Mouse (Mus musculus): ENCODE measurements at regions not wholly inside any gene's neighbourhood (a gene's known extent, or its start where the extent isn't known, plus 50 kb on each side); places are given as distances from the start of the nearest gene placed in this dataset.
A peak's percentile ranks its signal among the peaks of the same experiment; 100 is the strongest.

DNA sequence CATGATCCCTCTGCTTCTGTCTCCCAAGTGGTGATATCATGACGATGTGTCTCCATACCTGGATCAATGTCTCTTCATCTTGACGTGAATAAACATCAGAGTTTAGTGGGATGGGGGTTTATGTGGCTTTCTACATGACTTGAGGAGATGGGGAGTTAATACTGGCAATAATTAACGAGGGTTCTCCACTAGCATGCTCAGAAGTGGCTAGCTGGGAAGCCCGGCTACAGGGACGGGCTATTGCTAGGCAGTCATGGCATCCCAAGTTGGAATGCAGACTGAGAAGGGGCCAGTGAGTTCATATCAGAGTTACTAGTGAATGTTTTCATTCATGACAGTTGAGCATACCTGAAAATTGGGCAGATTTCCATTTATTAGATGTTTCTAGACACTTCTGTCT is 71.4 kb upstream of the Irx3 start:
- TF ChIP-seq CTCF (IDR thresholded peaks at IDR 0.05): no peak
- WGBS: 60% methylated on average over 5 of the region's 5 CpGs

DNA sequence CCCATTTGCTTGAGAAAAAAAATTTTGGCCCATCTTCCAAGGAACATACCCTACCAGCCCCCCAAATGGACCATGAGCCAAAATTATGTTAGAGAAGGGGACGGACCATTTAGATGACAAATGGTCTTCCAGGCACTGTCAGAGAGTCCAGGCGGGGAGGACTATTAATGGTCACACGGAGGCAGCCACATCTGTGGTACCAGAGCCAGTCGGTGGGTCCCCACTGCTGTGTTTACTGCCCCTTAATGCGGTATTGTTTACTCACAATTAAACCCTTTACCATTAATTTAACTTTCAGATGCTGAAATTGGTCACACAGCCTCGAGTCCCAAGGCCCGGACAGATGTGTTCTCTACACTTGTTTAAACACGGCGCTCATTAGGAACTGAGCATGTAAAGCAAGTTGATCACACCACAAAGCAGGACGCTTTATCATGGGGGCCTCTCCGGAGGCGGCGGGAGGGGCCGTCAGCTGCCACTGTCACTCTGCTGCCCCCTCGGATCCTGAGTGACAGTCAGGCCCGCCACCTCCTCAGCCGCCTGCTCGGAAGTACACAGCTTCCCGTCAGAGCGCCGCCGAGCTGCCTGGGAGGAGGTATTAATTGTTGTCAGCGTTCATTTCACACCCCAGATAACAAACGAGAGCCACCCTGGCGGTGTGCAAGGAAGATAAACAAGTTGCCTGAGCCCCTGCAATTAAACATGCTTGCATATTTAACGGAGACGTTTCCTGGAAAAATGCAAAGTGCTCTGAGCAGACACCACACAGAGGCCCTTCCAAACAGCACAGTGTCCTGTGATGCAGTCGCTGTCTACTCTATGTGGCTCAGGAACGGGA is 70.6 kb upstream of the Irx3 start:
- 0 out of 2 replicates have a peak, but pooled peaks cover 10% of the 10 kb centered on the region for H3K27me3 ChIP-seq (ENCODE audit: insufficient read depth, low read length)
- peak; percentile 23 for TF ChIP-seq CTCF (IDR thresholded peaks at IDR 0.05)
- 0 out of 2 replicates have a peak overlapping the region, but pooled peaks have one; percentile 3 for H3K4me3 ChIP-seq (ENCODE audit: low read depth, low read length)
- no peaks in the 10 kb centered on the region for H3K36me3 ChIP-seq (ENCODE audit: insufficient read depth, low read length)
- no peak for ATAC-seq (ENCODE audit: low FRiP score)
- H3K4me1 ChIP-seq (ENCODE audit: insufficient read depth, low read length): no peaks in the 10 kb centered on the region; the same call in 1 of the 2 replicates
- peak overlapping the region; percentile 38 for H3K4me2 ChIP-seq (ENCODE audit: low read depth, low read length, poor library complexity, severe bottlenecking)
- no peak overlapping the region for H3K27ac ChIP-seq (ENCODE audit: low read depth, low read length)
- WGBS: 15% methylated on average over 29 of the region's 29 CpGs
- H3K9me3 ChIP-seq (ENCODE audit: low read length): no peaks in the 10 kb centered on the region
- 0 out of 2 replicates have a peak overlapping the region, but pooled peaks have one; percentile 10 for H3K9ac ChIP-seq (replicated peaks; ENCODE audit: low read length, poor library complexity, severe bottlenecking)
- peak; percentile 24 for DNase-seq (ENCODE audit: low spot score)

More for the DNA sequence above, 71.4 kb upstream of the Irx3 start:
- no peaks in the 10 kb centered on the region for H3K36me3 ChIP-seq (ENCODE audit: insufficient read depth, low read length)
- no peak overlapping the region for H3K9ac ChIP-seq (replicated peaks; ENCODE audit: low read length, poor library complexity, severe bottlenecking)
- H3K4me2 ChIP-seq (ENCODE audit: low read depth, low read length, poor library complexity, severe bottlenecking): no peak overlapping the region
- DNase-seq (ENCODE audit: low spot score) (no peak), ATAC-seq (ENCODE audit: low FRiP score) (no peak)
- H3K27ac ChIP-seq (ENCODE audit: low read depth, low read length): no peak overlapping the region
- H3K4me1 ChIP-seq (ENCODE audit: insufficient read depth, low read length): no peaks in the 10 kb centered on the region; the same call in 1 of the 2 replicates
- H3K9me3 ChIP-seq (ENCODE audit: low read length): no peaks in the 10 kb centered on the region
- 0 out of 2 replicates have a peak, but pooled peaks cover 10% of the 10 kb centered on the region for H3K27me3 ChIP-seq (ENCODE audit: insufficient read depth, low read length)
- H3K4me3 ChIP-seq (ENCODE audit: low read depth, low read length): no peak overlapping the region

GRCm38 (mm10) chr8:91867069-91867468 is 65.2 kb upstream of the Irx3 start:
- no peak overlapping the region for H3K4me3 ChIP-seq (ENCODE audit: low read depth, low read length)
- H3K9me3 ChIP-seq (ENCODE audit: low read length): no peaks in the 10 kb centered on the region
- no peak overlapping the region for H3K9ac ChIP-seq (replicated peaks; ENCODE audit: low read length, poor library complexity, severe bottlenecking)
- H3K27me3 ChIP-seq (ENCODE audit: insufficient read depth, low read length): peaks cover 10% of the 10 kb centered on the region; the same call in 1 of the 2 replicates
- no peak overlapping the region for H3K27ac ChIP-seq (ENCODE audit: low read depth, low read length)
- 0 out of 2 replicates have a peak, but pooled peaks cover 4% of the 10 kb centered on the region for H3K4me1 ChIP-seq (ENCODE audit: insufficient read depth, low read length)
- no peak for ATAC-seq (ENCODE audit: low FRiP score)
- H3K36me3 ChIP-seq (ENCODE audit: insufficient read depth, low read length): no peaks in the 10 kb centered on the region
- 51% methylated on average over 7 of the region's 7 CpGs for WGBS
- TF ChIP-seq CTCF (IDR thresholded peaks at IDR 0.05): no peak
- DNase-seq (ENCODE audit: low spot score): no peak
- no peak overlapping the region for H3K4me2 ChIP-seq (ENCODE audit: low read depth, low read length, poor library complexity, severe bottlenecking)

DNA sequence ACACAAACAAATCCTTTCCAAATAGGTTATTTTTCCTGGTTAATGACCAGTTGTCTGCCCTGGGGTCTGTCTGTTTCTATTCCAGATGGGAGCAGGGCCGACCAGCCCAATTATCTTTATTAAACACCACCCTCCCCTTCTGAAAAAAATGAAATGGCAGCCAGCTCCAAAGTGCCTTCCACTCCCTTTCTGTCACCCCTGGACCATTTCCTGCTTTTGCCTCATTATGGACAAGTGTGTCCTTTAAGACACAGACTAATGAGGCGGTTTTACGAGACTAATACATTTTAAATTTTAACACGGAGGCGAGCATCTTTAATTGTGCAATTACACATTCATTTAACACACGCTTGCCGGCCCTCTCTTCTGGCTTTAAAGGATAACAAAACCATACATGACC is 64.2 kb upstream of the Irx3 start:
- Histone ChIP-seq H3K36me3 (ENCODE audit: insufficient read depth, low read length) (no peaks in the 10 kb centered on the region), H3K4me1 (ENCODE audit: insufficient read depth, low read length) (0 out of 2 replicates have a peak, but pooled peaks cover 4% of the 10 kb centered on the region), H3K27me3 (ENCODE audit: insufficient read depth, low read length) (peaks cover 6% of the 10 kb centered on the region; the same call in 1 of the 2 replicates), H3K9me3 (ENCODE audit: low read length) (no peaks in the 10 kb centered on the region), H3K4me3 (ENCODE audit: low read depth, low read length) (no peak overlapping the region), H3K9ac (replicated peaks; ENCODE audit: low read length, poor library complexity, severe bottlenecking) (no peak overlapping the region), H3K4me2 (ENCODE audit: low read depth, low read length, poor library complexity, severe bottlenecking) (no peak overlapping the region), H3K27ac (ENCODE audit: low read depth, low read length) (no peak overlapping the region)
- 58% methylated on average over 7 of the region's 7 CpGs for WGBS
- ATAC-seq (ENCODE audit: low FRiP score) (no peak), DNase-seq (ENCODE audit: low spot score) (no peak)
- no peak for TF ChIP-seq CTCF (IDR thresholded peaks at IDR 0.05)

DNA sequence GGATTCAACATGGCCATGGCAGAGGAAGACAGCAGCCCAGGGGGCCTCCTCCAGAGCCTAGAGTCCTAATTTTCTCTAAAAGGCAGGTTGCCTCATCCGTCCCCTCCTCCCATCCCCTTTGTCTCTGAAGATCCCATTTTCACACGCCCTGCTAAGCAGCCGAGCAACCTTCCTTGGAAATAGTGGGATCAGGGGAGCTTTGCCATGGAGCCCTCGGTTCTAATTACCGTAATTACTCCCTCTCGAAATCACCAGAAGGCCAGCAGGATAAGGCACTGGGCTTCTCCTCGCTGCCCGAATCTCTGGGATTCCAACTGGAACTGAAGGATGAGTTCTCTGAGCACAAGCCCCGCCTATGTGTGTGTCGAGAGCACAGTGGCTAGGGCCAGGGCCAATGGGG is 63.5 kb upstream of the Irx3 start:
- DNase-seq (ENCODE audit: low spot score) (no peak), ATAC-seq (ENCODE audit: low FRiP score) (no peak)
- 25% methylated on average over 10 of the region's 10 CpGs for WGBS
- 0 out of 2 replicates have a peak, but pooled peaks cover 4% of the 10 kb centered on the region for H3K4me1 ChIP-seq (ENCODE audit: insufficient read depth, low read length)
- no peaks in the 10 kb centered on the region for H3K36me3 ChIP-seq (ENCODE audit: insufficient read depth, low read length)
- no peaks in the 10 kb centered on the region for H3K9me3 ChIP-seq (ENCODE audit: low read length)
- TF ChIP-seq CTCF (IDR thresholded peaks at IDR 0.05): no peak
- H3K27me3 ChIP-seq (ENCODE audit: insufficient read depth, low read length): peaks cover 6% of the 10 kb centered on the region; the same call in 1 of the 2 replicates
- no peak overlapping the region for H3K27ac ChIP-seq (ENCODE audit: low read depth, low read length)
- H3K9ac ChIP-seq (replicated peaks; ENCODE audit: low read length, poor library complexity, severe bottlenecking): no peak overlapping the region
- no peak overlapping the region for H3K4me2 ChIP-seq (ENCODE audit: low read depth, low read length, poor library complexity, severe bottlenecking)
- H3K4me3 ChIP-seq (ENCODE audit: low read depth, low read length): no peak overlapping the region

- Histone ChIP-seq H3K27ac (ENCODE audit: low read depth, low read length) (no peak overlapping the region), H3K9me3 (ENCODE audit: low read length) (no peaks in the 10 kb centered on the region), H3K4me2 (ENCODE audit: low read depth, low read length, poor library complexity, severe bottlenecking) (no peak overlapping the region), H3K4me3 (ENCODE audit: low read depth, low read length) (no peak overlapping the region), H3K27me3 (ENCODE audit: insufficient read depth, low read length) (peaks cover 6% of the 10 kb centered on the region; the same call in 1 of the 2 replicates), H3K4me1 (ENCODE audit: insufficient read depth, low read length) (0 out of 2 replicates have a peak, but pooled peaks cover 4% of the 10 kb centered on the region), H3K36me3 (ENCODE audit: insufficient read depth, low read length) (no peaks in the 10 kb centered on the region), H3K9ac (replicated peaks; ENCODE audit: low read length, poor library complexity, severe bottlenecking) (no peak overlapping the region)
- WGBS: 31% methylated on average over 4 of the region's 4 CpGs
- no peak for TF ChIP-seq CTCF (IDR thresholded peaks at IDR 0.05)
- ATAC-seq (ENCODE audit: low FRiP score) (no peak), DNase-seq (ENCODE audit: low spot score) (no peak)
Measured at GRCm38 (mm10) chr8:91863505-91863904, 61.6 kb upstream of the Irx3 start.

All from midbrain, postnatal 0 days (tissue).